ENCODE assay signal across 19 mouse cellular contexts in the genomic region with DNA sequence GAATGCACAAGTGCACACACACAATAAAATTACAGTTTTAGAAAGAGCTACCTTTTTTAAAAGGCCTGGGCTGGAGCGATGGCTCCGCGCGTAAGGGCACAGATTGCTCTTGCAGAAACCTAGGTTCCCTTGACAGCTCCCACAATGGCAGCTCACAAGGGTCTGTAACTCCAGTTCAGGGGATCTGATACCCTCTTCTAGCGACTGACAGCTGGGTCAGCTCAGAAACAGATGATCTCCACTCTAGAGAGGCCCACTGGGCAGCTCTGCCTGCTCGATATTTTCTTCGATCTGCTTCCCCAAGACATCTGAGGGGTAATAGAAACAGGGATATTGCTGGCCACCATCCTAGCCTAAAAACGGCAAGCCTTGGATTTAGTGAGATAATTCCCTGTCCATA.
A peak's percentile ranks its signal among the peaks of the same experiment; 100 is the strongest.
DNase-seq lines count a peak whose midpoint lies in the region; ATAC-seq lines count a peak whose summit lies in the region.
"Had no signal": no experiment of that assay in that cellular context is flagged by ENCODE, and none has a peak within 500 bp of the region (broad histone marks: within the 10 kb centered on the region; RNA-seq: fewer than 3 reads in every experiment).

No protein-coding gene starts in this region.

- no peaks in the 10 kb centered on the region for H3K9me3 ChIP-seq in kidney, embryonic 15.5 days (replicated peaks)
- no peaks in the 10 kb centered on the region for H3K9me3 ChIP-seq in midbrain, embryonic 12.5 days
- H3K9me3 ChIP-seq in midbrain, embryonic 11.5 days (ENCODE audit: control insufficient read depth, low read length) = no peaks in the 10 kb centered on the region
- H3K9me3 ChIP-seq: forebrain, embryonic 13.5 days; heart, embryonic 12.5 days; liver, embryonic 12.5 days had no signal

- peak overlapping the region; percentile 5 for H3K4me3 ChIP-seq in kidney, embryonic 15.5 days (replicated peaks)
- no peak overlapping the region for H3K4me3 ChIP-seq in midbrain, embryonic 12.5 days
- no peak overlapping the region for H3K4me3 ChIP-seq in midbrain, embryonic 11.5 days (ENCODE audit: low read depth, low read length)
- H3K4me3 ChIP-seq: erythroblast, embryonic 14.5 days; forebrain, embryonic 13.5 days; heart, embryonic 12.5 days; left cerebral cortex, adult 2 months; liver, embryonic 12.5 days had no signal

- no peaks in the 10 kb centered on the region for H3K36me3 ChIP-seq in kidney, embryonic 15.5 days
- H3K36me3 ChIP-seq in midbrain, embryonic 12.5 days = no peaks in the 10 kb centered on the region
- H3K36me3 ChIP-seq in midbrain, embryonic 11.5 days (ENCODE audit: control insufficient read depth, insufficient read depth, low read length) = no peaks in the 10 kb centered on the region
- H3K36me3 ChIP-seq: heart, embryonic 12.5 days; liver, embryonic 12.5 days had no signal

- peak overlapping the region; percentile 49 for H3K4me2 ChIP-seq in kidney, embryonic 15.5 days
- H3K4me2 ChIP-seq in midbrain, embryonic 12.5 days (replicated peaks) = no peak overlapping the region
- no peak overlapping the region for H3K4me2 ChIP-seq in midbrain, embryonic 11.5 days
- H3K4me2 ChIP-seq: forebrain, embryonic 13.5 days; liver, embryonic 12.5 days had no signal

- no peak overlapping the region for H3K9ac ChIP-seq in kidney, embryonic 15.5 days
- H3K9ac ChIP-seq in midbrain, embryonic 12.5 days (replicated peaks) = no peak overlapping the region
- no peak overlapping the region for H3K9ac ChIP-seq in midbrain, embryonic 11.5 days (ENCODE audit: low read length)
- H3K9ac ChIP-seq: forebrain, embryonic 13.5 days; heart, embryonic 12.5 days; liver, embryonic 12.5 days had no signal

- no peaks in the 10 kb centered on the region for H3K27me3 ChIP-seq in kidney, embryonic 15.5 days
- H3K27me3 ChIP-seq in midbrain, embryonic 12.5 days = peaks cover 6% of the 10 kb centered on the region; the same call in 1 of the 2 replicates
- H3K27me3 ChIP-seq in midbrain, embryonic 11.5 days (ENCODE audit: control insufficient read depth, insufficient read depth, low read length) = no peaks in the 10 kb centered on the region
- H3K27me3 ChIP-seq: liver, embryonic 12.5 days had no signal

- WGBS in kidney, embryonic 15.5 days = 21% methylated on average over 8 of the region's 8 CpGs
- WGBS in midbrain, embryonic 12.5 days = 72% methylated on average over 8 of the region's 8 CpGs
- WGBS in midbrain, embryonic 11.5 days = 75% methylated on average over 8 of the region's 8 CpGs

- ATAC-seq in kidney, embryonic 15.5 days (replicated peaks; ENCODE audit: low FRiP score) = peak; percentile 74
- no peak for ATAC-seq in midbrain, embryonic 12.5 days (ENCODE audit: low FRiP score, low read depth)
- no peak for ATAC-seq in midbrain, embryonic 11.5 days (ENCODE audit: low FRiP score)
- ATAC-seq: forebrain, embryonic 13.5 days; liver, embryonic 12.5 days had no signal

- intact Hi-C loops in heart, postnatal 10 days (cut with DNase I) = no loop called here

- DNase-seq in heart, adult 11 months = peak; percentile 74
- no peak for DNase-seq in heart, postnatal 10 days
- DNase-seq in kidney, postnatal 14 days = no peak
- no peak for DNase-seq in midbrain, embryonic 11.5 days (ENCODE audit: low spot score, missing footprints)
- peak; percentile 24 for DNase-seq in retina, embryonic 14.5 days (ENCODE audit: low spot score)
- no peak for DNase-seq in cerebellum, adult 9-10 months
- DNase-seq: layer of hippocampus, adult 9-11 months; left cerebral cortex, postnatal 4 days; lung, adult 2 months; lung, postnatal 4 days; right cerebral cortex, postnatal 4 days had no signal

- H3K4me1 ChIP-seq in kidney, embryonic 15.5 days = peaks cover 37% of the 10 kb centered on the region
- H3K4me1 ChIP-seq in midbrain, embryonic 12.5 days = peaks cover 5% of the 10 kb centered on the region; the same call in 1 of the 2 replicates
- H3K4me1 ChIP-seq in midbrain, embryonic 11.5 days (ENCODE audit: control insufficient read depth, insufficient read depth, low read length) = no peaks in the 10 kb centered on the region
- H3K4me1 ChIP-seq: forebrain, embryonic 13.5 days; liver, embryonic 12.5 days had no signal

- peak overlapping the region; percentile 90 for H3K27ac ChIP-seq in kidney, embryonic 15.5 days
- H3K27ac ChIP-seq in midbrain, embryonic 12.5 days (replicated peaks) = 0 out of 2 replicates have a peak overlapping the region, but pooled peaks have one; percentile 35
- no peak overlapping the region for H3K27ac ChIP-seq in midbrain, embryonic 11.5 days (ENCODE audit: low read depth, low read length)
- H3K27ac ChIP-seq: forebrain, embryonic 13.5 days; left cerebral cortex, adult 2 months; liver, embryonic 12.5 days; stomach, postnatal 0 days had no signal

Comparison
In these comparisons a context has a peak if more than half of its experiments do, and no peak if none do; other contexts are left out.
1. DNase-seq: peak in heart, adult 11 months (single experiment) and retina, embryonic 14.5 days (single experiment); none in heart, postnatal 10 days (0 of 2), kidney, postnatal 14 days (single experiment), midbrain, embryonic 11.5 days (single experiment) and cerebellum, adult 9-10 months (single experiment).